Mouse (Mus musculus): ENCODE results near the gene Gna14.

GRCm38 (mm10) chr19:16514201-16514600, 78.6 kb downstream of the Gna14 start:
- TF ChIP-seq POLR2A (IDR thresholded peaks at IDR 0.05; ENCODE audit: extremely low read depth, insufficient read depth, low read length) (no peak), CTCF (IDR thresholded peaks at IDR 0.05; ENCODE audit: low read depth, low read length) (no peak)
